Mouse (Mus musculus) neural tube, embryonic 11.5 days (tissue): Measurements from ENCODE around the gene Dock1. TPM values are rescaled to one million over a fixed set of nuclear protein-coding genes. Genes with fewer than 3 reads are reported as not detected.

ENCODE experiments used
- ATAC-seq: fragments of 200-750 bp; cut with Nextera tagmentation; 2 replicates; pipeline ENCODE4 v1.8.0; 2017; ENCODE audit warnings: moderate number of reproducible peaks, mild to moderate bottlenecking, moderate TSS enrichment, moderate library complexity; ENCODE audit not compliant: insufficient read depth, low FRiP score, low TSS enrichment
- DNase-seq: peaks from one replicate; pipeline ENCODE4 v3.0.0-alpha.2; 2015; ENCODE audit warnings: low spot score
- H3K27ac ChIP-seq: fragments of 300-500 bp; sonication (generic); 2 replicates; pipeline ENCODE4 v1.5.1; 2014; ENCODE audit warnings: low read depth, mild to moderate bottlenecking, low read length
- H3K27me3 ChIP-seq: fragments of 300-500 bp; sonication (generic); 2 replicates; pipeline ENCODE4 v1.6.1; 2014; ENCODE audit warnings: mild to moderate bottlenecking, low read length, mixed read lengths; ENCODE audit not compliant: control insufficient read depth, insufficient read depth
- H3K36me3 ChIP-seq: fragments of 300-500 bp; sonication (generic); 2 replicates; pipeline ENCODE4 v1.6.1; 2014; ENCODE audit warnings: mild to moderate bottlenecking, low read length, moderate library complexity, mixed read lengths; ENCODE audit not compliant: control insufficient read depth, insufficient read depth
- H3K4me1 ChIP-seq: fragments of 300-500 bp; sonication (generic); 2 replicates; pipeline ENCODE4 v1.6.1; 2014; ENCODE audit warnings: low read length, mixed read lengths; ENCODE audit not compliant: control insufficient read depth, insufficient read depth
- H3K4me2 ChIP-seq: fragments of 300-500 bp; sonication (generic); 2 replicates; pipeline ENCODE4 v1.6.1; 2014; ENCODE audit warnings: low read depth, mild to moderate bottlenecking, moderate library complexity
- H3K4me3 ChIP-seq: fragments of 300-500 bp; sonication (generic); 2 replicates; pipeline ENCODE4 v1.5.1; 2014; ENCODE audit warnings: low read depth, low read length
- H3K9ac ChIP-seq: fragments of 300-500 bp; sonication (generic); 2 replicates; pipeline ENCODE4 v1.6.1; 2014; ENCODE audit warnings: mild to moderate bottlenecking, low read length
- H3K9me3 ChIP-seq: fragments of 300-500 bp; sonication (generic); 2 replicates; pipeline ENCODE4 v1.6.1; 2016; ENCODE audit warnings: low read length; ENCODE audit not compliant: control insufficient read depth
- WGBS: fragments of 180-500 bp; shearing (Covaris S2); extraction: QIAGEN DNeasy Blood & Tissue Kit; methylation state at CpG from one replicate; pipeline ENCODE4 v1.1.7; 2014; 5-methylcytosine and 5-hydroxymethylcytosine counted together
- polyA plus RNA-seq: library from polyadenylated mRNA; unstranded; fragments of >200 nt; fragmentation: Nextera tagmentation; extraction: Ambion mirVana; gene quantifications from 2 replicates; pipeline ENCODE4 v1.2.1, GENCODE M21; 2014

Gene Dock1
- polyA plus RNA-seq, 1 experiment from 2014 or later, result 26.3 TPM

DNA sequence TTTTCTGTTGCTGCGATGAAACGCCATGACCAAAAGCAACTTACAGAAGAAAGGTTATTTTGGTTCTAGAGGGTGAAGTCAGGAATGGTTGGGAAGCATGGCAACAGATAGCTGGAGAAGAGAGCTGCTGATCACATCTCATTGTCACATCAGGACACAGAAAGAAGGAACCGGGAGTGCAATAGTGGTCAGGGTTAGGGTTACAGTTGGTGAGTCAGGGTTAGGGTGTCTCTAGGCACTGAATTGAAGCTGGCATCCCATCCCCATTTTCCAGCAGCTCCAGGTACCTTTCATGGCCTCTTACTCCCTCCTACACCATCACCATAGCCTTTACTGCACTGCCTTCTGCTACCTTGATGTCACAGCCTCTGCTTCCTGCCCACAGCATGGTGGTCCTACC, 523.7 kb downstream of the Dock1 start:
- no peak for ATAC-seq
- no peak overlapping the region for H3K27ac ChIP-seq
- no peaks in the 10 kb centered on the region for H3K4me1 ChIP-seq
- H3K9ac ChIP-seq, result no peak overlapping the region
- DNase-seq, result no peak
- no peaks in the 10 kb centered on the region for H3K36me3 ChIP-seq
- no peaks in the 10 kb centered on the region for H3K27me3 ChIP-seq
- H3K4me3 ChIP-seq, result no peak overlapping the region
- H3K9me3 ChIP-seq, result no peaks in the 10 kb centered on the region
- H3K4me2 ChIP-seq, result no peak overlapping the region
- 94% methylated on average over 3 of the region's 3 CpGs for WGBS

DNA sequence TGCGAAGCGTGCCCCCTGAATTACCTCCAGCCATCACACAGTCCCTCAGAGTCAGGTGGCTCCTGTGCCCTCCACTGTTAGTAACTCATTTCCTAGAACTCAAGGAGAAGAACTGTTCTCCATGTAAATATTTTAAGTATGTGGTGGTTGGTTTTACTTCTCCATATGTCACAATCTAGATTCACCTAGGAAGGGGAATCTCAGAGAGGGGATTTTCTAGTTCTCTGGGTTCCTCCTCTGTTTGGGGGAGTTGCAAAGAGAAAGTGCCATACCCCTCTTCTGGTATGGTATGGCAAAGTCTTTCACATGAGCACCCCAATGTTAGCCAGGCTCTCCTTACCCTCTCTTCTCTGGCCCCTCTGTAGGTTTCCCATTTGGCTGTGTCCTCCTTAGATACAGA, 525.2 kb downstream of the Dock1 start:
- DNase-seq (no peak), ATAC-seq (no peak)
- no peak overlapping the region for H3K9ac ChIP-seq
- WGBS, result 79% methylated on average over 2 of the region's 2 CpGs
- H3K27me3 ChIP-seq, result no peaks in the 10 kb centered on the region
- no peak overlapping the region for H3K27ac ChIP-seq
- no peaks in the 10 kb centered on the region for H3K36me3 ChIP-seq
- H3K4me1 ChIP-seq, result no peaks in the 10 kb centered on the region
- H3K4me2 ChIP-seq, result no peak overlapping the region
- H3K9me3 ChIP-seq, result no peaks in the 10 kb centered on the region
- H3K4me3 ChIP-seq, result no peak overlapping the region

DNA sequence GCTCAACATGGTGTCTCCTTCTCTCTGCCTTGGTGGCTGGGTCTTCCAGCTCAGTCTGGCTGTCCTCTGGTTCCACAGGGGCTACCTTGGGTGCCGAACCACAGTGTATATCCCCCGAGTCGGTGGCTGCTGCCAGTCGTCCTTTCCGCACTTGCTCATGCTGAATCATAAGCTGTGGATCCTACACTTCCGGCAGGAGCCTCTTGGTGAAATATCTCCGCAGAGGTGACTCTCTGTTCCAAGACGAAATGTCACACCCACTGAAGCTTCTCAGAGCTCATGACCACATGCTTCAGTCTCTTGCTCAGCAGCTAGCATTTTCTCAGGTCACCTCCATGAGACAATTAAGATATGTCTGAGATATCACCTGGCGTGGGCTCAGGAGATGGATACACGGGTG, 526.4 kb downstream of the Dock1 start:
- DNase-seq, result no peak
- H3K4me1 ChIP-seq, result no peaks in the 10 kb centered on the region
- no peak overlapping the region for H3K9ac ChIP-seq
- no peak overlapping the region for H3K4me3 ChIP-seq
- no peaks in the 10 kb centered on the region for H3K9me3 ChIP-seq
- ATAC-seq, result no peak
- no peak overlapping the region for H3K4me2 ChIP-seq
- 92% methylated on average over 10 of the region's 10 CpGs for WGBS
- H3K27ac ChIP-seq, result no peak overlapping the region
- no peaks in the 10 kb centered on the region for H3K27me3 ChIP-seq
- H3K36me3 ChIP-seq, result no peaks in the 10 kb centered on the region

DNA sequence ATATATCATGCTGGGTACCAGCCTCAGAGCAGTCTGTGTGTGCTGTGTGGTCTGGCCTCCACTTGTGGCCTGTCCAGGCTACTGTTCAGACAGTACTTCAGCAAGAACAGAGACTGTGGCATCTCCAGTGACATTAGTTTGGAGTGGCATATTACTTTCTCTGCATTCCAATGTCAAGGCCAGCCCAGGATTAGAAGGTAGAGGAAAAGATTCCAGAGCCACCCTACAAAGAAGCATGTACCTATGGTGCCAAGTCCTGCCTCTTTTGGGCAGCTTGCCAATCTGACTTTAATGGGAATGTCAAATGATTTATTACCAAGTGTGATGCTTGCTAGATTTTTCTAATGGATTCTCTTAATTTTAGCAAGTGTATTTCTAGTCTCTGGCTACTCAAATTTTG, 533.5 kb downstream of the Dock1 start:
- H3K27me3 ChIP-seq, result no peaks in the 10 kb centered on the region
- no peak overlapping the region for H3K4me2 ChIP-seq
- H3K9ac ChIP-seq, result no peak overlapping the region
- no peaks in the 10 kb centered on the region for H3K9me3 ChIP-seq
- ATAC-seq, result no peak
- H3K36me3 ChIP-seq, result no peaks in the 10 kb centered on the region
- H3K4me3 ChIP-seq, result no peak overlapping the region
- no peak overlapping the region for H3K27ac ChIP-seq
- DNase-seq, result no peak
- H3K4me1 ChIP-seq, result no peaks in the 10 kb centered on the region

DNA sequence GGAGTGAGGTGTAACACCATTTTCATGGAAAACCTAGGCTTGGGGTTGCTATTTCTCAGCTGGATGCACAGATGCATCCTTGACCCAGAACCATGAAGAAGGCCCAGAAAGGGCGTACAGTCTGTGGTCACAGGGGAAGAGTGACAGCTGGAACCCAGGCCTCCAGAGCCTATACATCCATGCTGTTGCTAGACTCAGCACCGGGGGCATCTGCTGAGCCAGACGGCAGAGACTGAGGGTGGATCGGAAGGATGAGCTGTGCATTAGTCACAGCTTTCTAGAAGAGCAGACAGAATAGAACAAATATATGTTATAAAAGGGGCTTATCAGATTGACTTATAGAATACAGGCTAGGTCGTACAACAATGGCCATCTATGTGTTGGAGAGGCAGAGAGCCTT, 534.7 kb downstream of the Dock1 start:
- ATAC-seq (no peak), DNase-seq (no peak)
- H3K4me3 ChIP-seq, result no peak overlapping the region
- H3K4me2 ChIP-seq, result no peak overlapping the region
- no peak overlapping the region for H3K27ac ChIP-seq
- no peaks in the 10 kb centered on the region for H3K36me3 ChIP-seq
- WGBS, result 78% methylated on average over 5 of the region's 5 CpGs
- H3K9ac ChIP-seq, result no peak overlapping the region
- H3K9me3 ChIP-seq, result no peaks in the 10 kb centered on the region
- H3K27me3 ChIP-seq, result no peaks in the 10 kb centered on the region
- H3K4me1 ChIP-seq, result no peaks in the 10 kb centered on the region

DNA sequence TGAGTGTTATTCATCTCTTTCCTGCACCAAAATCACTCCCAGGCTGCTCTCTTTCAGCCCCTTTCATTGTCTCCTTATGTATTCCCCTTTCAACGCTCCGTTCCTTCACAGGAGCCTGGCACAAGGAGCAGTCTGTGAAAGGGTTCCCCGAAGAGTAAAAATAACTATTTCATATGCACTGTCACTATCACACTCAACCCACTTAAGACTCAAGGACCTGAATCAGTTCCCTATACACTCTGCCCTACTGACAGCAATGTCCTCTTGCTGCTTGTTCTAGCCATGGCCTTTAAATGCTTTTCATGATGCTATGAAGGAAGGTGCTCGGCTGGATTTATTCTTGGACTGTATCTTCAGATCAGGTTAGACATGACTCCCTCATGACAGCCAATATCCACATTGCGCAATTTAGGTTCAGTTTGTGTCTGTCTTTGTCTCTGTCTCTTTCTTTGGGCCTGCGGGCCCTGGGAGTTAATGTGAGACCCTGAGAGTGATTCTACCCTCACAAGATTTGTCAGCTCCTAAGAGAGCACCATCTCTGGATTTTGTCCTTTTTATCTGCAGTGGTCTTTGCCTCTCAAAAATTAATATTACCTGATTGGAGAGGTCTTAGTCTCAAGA, 538.6 kb downstream of the Dock1 start:
- Histone ChIP-seq H3K27me3 (no peaks in the 10 kb centered on the region), H3K36me3 (no peaks in the 10 kb centered on the region), H3K27ac (no peak overlapping the region), H3K9me3 (no peaks in the 10 kb centered on the region), H3K9ac (no peak overlapping the region), H3K4me3 (no peak overlapping the region), H3K4me1 (no peaks in the 10 kb centered on the region), H3K4me2 (no peak overlapping the region)
- 87% methylated on average over 6 of the region's 6 CpGs for WGBS
- DNase-seq (no peak), ATAC-seq (no peak)

DNA sequence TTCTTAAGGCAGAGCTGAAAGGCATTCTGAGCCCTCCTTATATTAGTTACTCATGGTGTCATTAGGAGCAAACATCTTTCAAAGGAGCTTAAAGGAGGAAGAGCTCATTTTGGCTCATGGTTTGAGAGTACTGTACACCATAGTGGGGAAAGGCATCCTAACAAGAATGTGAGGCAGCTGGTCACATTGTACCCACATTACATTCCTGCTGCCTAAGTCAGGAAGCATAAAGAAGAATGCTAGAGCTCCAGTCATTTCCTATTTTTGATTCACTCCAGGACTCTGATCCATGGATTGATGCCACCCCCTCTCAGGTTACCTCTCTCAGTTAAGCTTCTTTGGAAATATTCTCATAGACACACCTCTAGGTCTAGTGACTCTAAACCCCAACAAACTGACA, 539.8 kb downstream of the Dock1 start:
- no peaks in the 10 kb centered on the region for H3K36me3 ChIP-seq
- H3K4me1 ChIP-seq, result no peaks in the 10 kb centered on the region
- no peak overlapping the region for H3K9ac ChIP-seq
- ATAC-seq (no peak), DNase-seq (no peak)
- no peaks in the 10 kb centered on the region for H3K9me3 ChIP-seq
- H3K27me3 ChIP-seq, result no peaks in the 10 kb centered on the region
- no peak overlapping the region for H3K4me3 ChIP-seq
- H3K4me2 ChIP-seq, result no peak overlapping the region
- no peak overlapping the region for H3K27ac ChIP-seq

DNA sequence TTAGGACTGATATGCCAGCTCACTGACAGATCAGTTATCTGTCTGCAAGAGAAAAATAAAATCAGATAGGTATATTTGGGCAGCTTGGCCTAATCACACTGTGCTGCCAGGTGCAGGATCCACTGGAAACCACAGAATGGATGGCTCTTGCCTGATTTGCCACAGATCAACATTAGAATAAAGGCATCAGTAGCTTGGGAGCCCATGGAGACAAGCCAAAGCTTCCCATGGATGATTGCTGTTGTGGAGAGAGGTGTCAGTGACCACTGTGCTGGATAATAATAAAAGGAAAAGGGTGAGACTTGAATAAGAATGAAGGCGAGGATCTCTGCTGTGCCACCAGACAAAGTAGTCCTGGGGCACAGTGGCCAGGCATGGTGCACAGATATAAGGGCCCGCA, 540.4 kb downstream of the Dock1 start:
- Histone ChIP-seq H3K36me3 (no peaks in the 10 kb centered on the region), H3K27me3 (no peaks in the 10 kb centered on the region), H3K4me3 (no peak overlapping the region), H3K9me3 (no peaks in the 10 kb centered on the region), H3K27ac (no peak overlapping the region), H3K4me1 (no peaks in the 10 kb centered on the region), H3K9ac (no peak overlapping the region), H3K4me2 (no peak overlapping the region)
- ATAC-seq (no peak), DNase-seq (no peak)
- WGBS, result 87% methylated on average over 2 of the region's 2 CpGs

DNA sequence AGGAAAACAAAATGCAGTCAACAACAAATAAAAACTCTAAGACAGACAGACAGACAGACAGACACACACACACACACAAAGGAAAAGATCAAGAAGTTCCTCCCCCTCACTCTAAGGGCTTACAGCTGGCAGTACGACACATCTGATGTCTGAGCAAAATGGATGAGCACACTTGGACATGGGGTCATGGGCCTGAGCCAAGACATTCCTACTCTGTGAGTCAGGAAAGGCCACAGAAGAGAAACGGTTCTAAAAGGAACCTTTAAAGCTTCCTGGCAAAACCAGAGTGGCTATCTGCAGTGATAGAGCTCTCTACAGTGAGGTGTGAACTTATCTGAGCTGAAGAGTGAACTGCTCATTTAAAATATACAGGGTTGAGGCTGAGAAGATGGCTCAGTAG, 542.1 kb downstream of the Dock1 start:
- H3K9me3 ChIP-seq, result no peaks in the 10 kb centered on the region
- WGBS, result 66% methylated on average over 2 of the region's 2 CpGs
- no peak for ATAC-seq

More for the DNA sequence above, 542.1 kb downstream of the Dock1 start:
- Histone ChIP-seq H3K4me1 (no peaks in the 10 kb centered on the region), H3K27me3 (no peaks in the 10 kb centered on the region), H3K4me2 (no peak overlapping the region), H3K27ac (no peak overlapping the region), H3K9ac (no peak overlapping the region), H3K36me3 (no peaks in the 10 kb centered on the region), H3K4me3 (no peak overlapping the region)
- no peak for DNase-seq
